Mouse (Mus musculus): ENCODE data around the gene Sumo3. TPM values are rescaled to one million over a fixed set of nuclear protein-coding genes. Genes with fewer than 3 reads are reported as not detected.

Sumo3 gene
- total RNA-seq, 1 experiment from 2014 or later, result 128 TPM

DNA sequence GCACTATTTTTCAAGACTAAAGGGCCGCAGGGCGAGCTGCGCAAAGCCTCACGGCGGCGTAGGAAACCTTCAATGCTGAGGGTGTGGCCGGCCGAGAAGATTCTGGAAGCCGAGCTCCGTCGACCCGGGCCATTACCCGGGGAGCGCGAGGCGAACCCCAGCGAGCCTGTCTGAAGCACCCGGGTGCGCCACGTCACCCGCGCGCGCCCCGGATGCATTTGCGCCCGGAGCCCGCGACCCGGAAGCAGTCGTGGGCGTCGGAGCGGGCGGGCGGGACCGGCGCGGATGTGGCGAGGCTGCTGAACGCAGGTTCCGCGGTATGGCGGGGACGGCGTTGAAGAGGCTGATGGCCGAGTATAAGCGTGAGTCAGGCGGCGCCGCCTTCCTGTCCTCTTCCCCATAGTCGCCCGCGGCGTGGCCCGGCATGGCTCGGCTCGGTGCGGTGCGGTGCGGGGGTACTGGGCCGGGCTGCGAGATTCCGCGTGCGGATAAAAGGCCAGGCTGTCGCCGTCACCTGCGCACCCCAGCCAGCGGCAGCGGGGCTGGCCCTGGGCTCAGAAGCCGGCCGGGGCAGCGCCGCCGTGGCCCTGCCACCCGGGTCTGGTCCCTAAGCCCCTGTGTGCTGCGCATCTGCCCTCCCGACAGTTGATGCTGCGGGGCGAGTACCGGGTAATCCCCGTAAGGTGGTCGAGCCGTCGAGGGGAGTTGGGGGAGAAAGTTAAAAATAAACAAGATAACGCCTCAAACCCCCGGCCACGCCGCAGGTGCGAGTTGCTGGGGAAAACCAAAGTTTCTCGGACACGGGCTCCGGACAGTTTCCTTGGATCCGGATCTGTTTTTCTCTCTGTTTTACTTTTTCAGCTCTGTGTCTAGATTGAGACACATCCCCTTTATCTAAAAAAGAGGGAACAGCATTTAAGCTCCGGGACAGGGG, 16.4 kb downstream of the Sumo3 start, which contains the start of gene Ube2g2:
Gene Ube2g2, plus strand, starts transcription at position 221 of the 934 bp plus-strand sequence.
- ATAC-seq (replicated peaks; ENCODE audit: insufficient number of reproducible peaks, low FRiP score, low TSS enrichment, poor library complexity, severe bottlenecking), result peak; percentile 45

DNA sequence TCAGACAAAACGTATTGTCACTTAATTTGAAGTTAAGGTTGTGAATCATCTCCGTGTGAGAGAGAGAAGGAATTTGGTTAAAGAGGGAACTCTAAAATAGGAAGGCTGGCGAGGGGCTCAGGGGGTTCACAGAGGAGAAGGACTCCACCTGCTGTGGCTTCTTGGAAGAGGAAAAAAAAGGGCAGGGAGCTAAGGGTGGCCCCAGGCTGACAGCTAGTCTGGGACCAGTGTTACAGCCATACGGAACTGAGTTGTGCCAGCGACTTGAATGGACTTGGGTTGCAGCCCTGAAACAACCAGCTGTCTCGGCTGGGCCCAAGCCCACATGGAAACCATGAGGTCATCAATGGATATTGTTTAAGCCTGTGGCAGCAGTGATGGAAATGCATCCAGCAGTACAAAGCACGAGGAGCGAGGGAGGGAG, 17.2 kb downstream of the Sumo3 start:
- ATAC-seq (replicated peaks; ENCODE audit: insufficient number of reproducible peaks, low FRiP score, low TSS enrichment, poor library complexity, severe bottlenecking), result no peak

GRCm38 (mm10) chr10:77623639-77624400, 17.9 kb downstream of the Sumo3 start:
- no peak for ATAC-seq (replicated peaks; ENCODE audit: insufficient number of reproducible peaks, low FRiP score, low TSS enrichment, poor library complexity, severe bottlenecking)

GRCm38 (mm10) chr10:77624570-77624995, 18.7 kb downstream of the Sumo3 start:
- peak; percentile 37; the same call in 1 of the 2 replicates for ATAC-seq (replicated peaks; ENCODE audit: insufficient number of reproducible peaks, low FRiP score, low TSS enrichment, poor library complexity, severe bottlenecking)

- ATAC-seq (replicated peaks; ENCODE audit: insufficient number of reproducible peaks, low FRiP score, low TSS enrichment, poor library complexity, severe bottlenecking), result no peak
These were observed 20.1 kb downstream of the Sumo3 start for GRCm38 (mm10) chr10:77626036-77626435.

GRCm38 (mm10) chr10:77626591-77626990, 20.7 kb downstream of the Sumo3 start:
- ATAC-seq (replicated peaks; ENCODE audit: insufficient number of reproducible peaks, low FRiP score, low TSS enrichment, poor library complexity, severe bottlenecking), result 0 out of 2 replicates have a peak, but pooled peaks have one; percentile 4

DNA sequence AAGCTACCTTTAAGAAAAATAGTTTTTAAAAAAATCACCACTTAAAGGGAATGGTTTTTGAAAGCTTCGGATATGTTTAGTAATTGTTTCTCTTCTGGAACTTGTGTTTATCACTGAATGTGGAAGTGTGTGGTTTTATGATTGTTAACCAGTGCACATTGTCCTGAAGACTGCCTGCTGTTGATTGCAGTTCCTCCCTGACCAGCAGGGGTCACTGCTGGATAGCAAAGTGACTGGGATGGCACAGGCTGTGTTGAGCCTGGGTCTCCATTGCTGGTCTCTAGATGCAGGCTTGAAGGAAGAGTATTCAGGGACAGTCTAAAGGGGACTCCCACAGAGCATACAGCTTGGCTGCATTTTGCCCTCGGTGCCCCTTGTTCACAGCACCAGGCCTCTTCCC, 21.6 kb downstream of the Sumo3 start:
- peak; percentile 61 for ATAC-seq (replicated peaks; ENCODE audit: insufficient number of reproducible peaks, low FRiP score, low TSS enrichment, poor library complexity, severe bottlenecking)

DNA sequence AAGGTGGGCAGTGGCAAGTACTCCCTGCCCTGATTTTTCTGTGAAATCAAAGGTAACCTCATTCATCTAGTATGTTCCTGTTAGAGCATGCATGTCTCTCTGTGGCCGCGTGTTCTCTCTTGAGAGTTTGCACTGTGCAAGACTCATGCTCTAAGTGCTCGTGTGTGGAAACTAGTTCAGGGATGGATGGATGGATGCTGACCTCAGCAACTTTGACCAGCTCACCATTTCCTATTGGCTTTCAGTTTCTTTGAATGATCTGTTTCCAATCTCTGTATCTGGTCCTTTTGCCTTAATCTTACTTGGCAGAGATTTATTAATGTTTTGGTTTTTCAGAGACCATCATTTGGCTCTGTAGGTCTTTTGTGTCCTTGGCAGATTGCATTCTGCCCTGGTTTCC, 23.3 kb downstream of the Sumo3 start:
- ATAC-seq (replicated peaks; ENCODE audit: insufficient number of reproducible peaks, low FRiP score, low TSS enrichment, poor library complexity, severe bottlenecking), result no peak

GRCm38 (mm10) chr10:77629970-77630369, 24.1 kb downstream of the Sumo3 start:
- 0 out of 2 replicates have a peak, but pooled peaks have one; percentile 3 for ATAC-seq (replicated peaks; ENCODE audit: insufficient number of reproducible peaks, low FRiP score, low TSS enrichment, poor library complexity, severe bottlenecking)

DNA sequence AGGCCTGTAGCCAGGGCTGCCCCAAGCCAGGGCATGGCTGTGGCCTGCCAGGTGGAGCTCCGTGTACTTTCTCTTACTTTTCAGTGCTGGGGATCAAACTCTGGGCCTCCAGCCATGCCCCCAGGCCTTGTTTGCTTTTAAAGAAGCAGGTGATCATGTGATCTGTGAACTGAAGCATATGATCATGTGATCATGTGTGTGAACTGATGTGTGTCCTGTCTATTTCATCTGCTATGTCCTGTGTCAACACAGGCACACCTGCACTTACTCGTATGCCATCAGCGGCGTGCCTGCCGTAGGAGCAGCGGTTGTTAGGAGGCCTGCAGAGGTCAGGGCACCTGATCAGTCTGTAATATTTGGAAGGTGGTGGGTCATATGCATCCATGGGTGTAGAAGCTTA, 28.1 kb downstream of the Sumo3 start:
- ATAC-seq (replicated peaks; ENCODE audit: insufficient number of reproducible peaks, low FRiP score, low TSS enrichment, poor library complexity, severe bottlenecking), result no peak; the same call in 1 of the 2 replicates

GRCm38 (mm10) chr10:77634452-77635231, 28.7 kb downstream of the Sumo3 start:
- no peak for ATAC-seq (replicated peaks; ENCODE audit: insufficient number of reproducible peaks, low FRiP score, low TSS enrichment, poor library complexity, severe bottlenecking)

GRCm38 (mm10) chr10:77636234-77636922, 30.5 kb downstream of the Sumo3 start:
- ATAC-seq (replicated peaks; ENCODE audit: insufficient number of reproducible peaks, low FRiP score, low TSS enrichment, poor library complexity, severe bottlenecking), result no peak

DNA sequence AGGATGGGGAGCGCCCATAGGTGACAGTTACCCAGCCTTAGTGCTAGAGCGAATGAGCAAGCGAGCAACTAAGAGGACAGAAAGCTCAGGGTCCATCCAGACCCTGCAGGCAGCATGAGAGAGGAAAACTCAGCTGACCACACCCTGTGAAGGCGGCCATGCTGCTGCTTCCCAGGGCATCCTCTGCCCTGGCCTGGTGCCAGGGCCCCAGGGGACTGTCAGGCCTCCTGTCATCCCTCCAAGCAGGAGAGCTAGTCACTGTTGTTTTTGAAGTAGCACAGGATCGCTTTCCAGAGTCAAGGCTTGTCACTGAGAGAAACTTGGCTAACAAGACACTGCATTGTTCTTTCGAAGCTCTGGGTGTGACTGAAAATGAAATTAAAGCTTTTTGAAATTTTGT, 33.1 kb downstream of the Sumo3 start:
- no peak for ATAC-seq (replicated peaks; ENCODE audit: insufficient number of reproducible peaks, low FRiP score, low TSS enrichment, poor library complexity, severe bottlenecking)

- ATAC-seq (replicated peaks; ENCODE audit: insufficient number of reproducible peaks, low FRiP score, low TSS enrichment, poor library complexity, severe bottlenecking), result no peak
These were observed 37.3 kb downstream of the Sumo3 start for GRCm38 (mm10) chr10:77643160-77643559.

DNA sequence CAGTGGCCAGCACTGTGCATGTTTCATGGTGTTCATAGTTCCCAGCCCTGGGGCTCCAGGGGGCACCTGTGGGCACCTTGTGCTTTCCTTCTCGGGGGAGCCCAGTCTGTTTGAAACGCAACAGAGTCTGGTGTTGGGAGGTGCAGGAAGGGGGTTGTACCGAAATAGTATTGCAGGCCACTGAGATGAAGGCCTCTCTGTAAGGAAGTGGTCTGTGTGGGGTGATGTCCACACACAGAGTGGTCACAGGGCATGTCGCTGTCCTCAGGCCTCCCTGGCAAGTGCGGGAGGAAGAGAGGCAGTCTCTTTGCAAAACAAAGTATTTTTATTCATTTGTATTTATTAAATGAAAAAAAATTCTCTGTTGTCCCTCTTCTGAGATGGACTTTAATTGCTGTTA, 39.7 kb downstream of the Sumo3 start:
- no peak for ATAC-seq (replicated peaks; ENCODE audit: insufficient number of reproducible peaks, low FRiP score, low TSS enrichment, poor library complexity, severe bottlenecking)

- ATAC-seq (replicated peaks; ENCODE audit: insufficient number of reproducible peaks, low FRiP score, low TSS enrichment, poor library complexity, severe bottlenecking), result no peak
These were observed 41.6 kb downstream of the Sumo3 start for GRCm38 (mm10) chr10:77647461-77647860.

DNA sequence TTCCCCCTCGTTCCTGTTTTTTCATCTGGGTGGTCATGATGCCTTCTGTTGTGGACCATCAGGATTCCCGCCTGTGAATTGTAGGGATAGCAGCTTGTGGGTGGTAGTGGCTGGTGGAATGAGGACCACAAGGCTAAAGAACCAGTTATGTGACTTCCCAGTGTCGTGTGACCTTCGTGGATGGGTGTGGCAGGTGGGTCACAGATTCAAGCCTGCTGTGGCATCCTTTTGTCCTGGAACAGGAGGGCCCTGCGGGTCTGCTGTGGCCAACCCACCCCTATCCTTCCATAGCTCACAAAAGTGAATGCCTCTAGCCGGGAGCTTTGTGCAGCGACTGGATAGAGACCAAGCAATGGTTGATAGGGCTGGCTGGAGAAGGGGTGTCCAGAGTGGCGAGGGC, 42.0 kb downstream of the Sumo3 start:
- ATAC-seq (replicated peaks; ENCODE audit: insufficient number of reproducible peaks, low FRiP score, low TSS enrichment, poor library complexity, severe bottlenecking), result no peak

DNA sequence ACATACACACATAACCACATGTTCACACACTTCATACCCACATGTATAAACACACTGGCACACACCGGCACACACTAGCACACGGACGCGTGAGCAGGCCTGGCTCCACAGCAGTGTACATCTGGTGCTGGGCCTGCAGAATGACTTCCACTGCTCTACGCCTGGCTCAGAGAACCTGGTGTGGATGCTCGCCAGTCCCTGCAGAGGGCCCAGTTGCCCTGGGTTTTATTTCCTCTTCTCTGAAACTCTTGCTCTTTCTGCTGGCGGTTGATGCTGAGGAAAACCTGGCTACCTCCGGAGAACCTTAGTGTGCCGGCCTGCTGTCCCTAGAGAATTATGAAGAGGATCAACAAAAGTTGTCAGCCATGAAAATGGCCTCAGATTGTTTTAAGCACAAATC, 46.1 kb downstream of the Sumo3 start:
- no peak for ATAC-seq (replicated peaks; ENCODE audit: insufficient number of reproducible peaks, low FRiP score, low TSS enrichment, poor library complexity, severe bottlenecking)
